Mouse (Mus musculus): ENCODE measurements around the gene Gtf2h1.
A peak's percentile ranks its signal among the peaks of the same experiment; 100 is the strongest.
"Not testable (repeated sequence)": the region's sequence is repeated elsewhere in the genome, so short reads cannot be mapped to it uniquely, and the experiment has no call there.

Gtf2h1 gene

DNA sequence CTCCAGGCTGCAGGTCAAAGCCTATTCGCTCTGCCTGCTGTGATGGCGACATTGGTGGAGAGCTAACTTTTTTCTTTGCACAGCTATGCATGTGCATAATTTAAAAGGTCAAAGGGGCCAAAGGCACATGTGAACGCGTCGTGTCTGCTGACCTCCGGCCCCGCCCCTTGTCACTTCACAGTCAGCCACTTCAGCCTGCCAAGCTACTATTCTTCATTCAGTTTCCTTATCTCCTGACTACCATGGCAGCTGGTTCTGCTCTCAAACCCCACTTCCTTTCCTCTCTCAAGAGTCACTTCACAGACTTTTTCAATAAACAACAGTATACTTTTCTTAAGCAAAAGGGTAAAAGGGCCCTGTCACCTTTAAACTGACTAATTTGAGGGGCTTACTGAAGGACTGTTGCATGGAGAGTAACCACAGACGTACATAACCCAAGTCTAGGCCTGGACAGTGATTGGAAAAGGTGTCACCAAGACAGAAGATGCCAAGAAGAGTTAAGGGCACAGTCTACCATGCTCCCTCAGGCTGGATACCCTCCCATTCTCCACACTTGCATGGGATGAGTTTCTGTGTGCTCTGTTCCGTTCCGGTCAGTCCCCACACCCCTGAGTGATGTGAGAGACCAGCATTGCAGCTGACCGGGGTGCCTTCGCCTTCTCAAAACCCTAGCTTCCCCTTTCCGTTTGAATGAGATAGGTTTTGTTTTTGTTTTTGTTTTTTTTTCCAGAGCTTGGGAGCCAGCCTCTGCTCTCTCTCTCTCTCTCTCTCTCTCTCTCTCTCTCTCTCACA lies 35.1 kb downstream of the Gtf2h1 start:
- no peak for DNase-seq (ENCODE audit: low read depth)

DNA sequence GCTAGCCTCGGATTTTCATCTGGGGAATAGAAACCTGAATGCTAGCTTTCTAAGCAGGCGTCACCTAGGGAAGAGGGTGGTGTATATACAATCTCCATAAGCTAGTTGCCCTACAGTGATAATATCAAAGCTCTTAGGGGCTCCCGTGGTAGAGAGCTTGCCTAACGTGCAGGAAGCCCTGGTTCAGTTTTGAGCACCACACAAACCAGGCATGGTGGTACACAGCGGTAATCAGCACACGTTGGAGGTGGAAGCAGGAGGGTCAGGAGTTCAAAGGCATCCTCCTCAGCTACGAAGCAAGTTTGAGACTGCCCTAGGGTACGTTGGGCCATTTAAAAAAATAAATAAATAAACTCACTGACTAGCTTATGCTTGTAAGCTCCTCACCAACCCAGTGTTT lies 35.8 kb downstream of the Gtf2h1 start:
- DNase-seq (ENCODE audit: low read depth): no peak

DNA sequence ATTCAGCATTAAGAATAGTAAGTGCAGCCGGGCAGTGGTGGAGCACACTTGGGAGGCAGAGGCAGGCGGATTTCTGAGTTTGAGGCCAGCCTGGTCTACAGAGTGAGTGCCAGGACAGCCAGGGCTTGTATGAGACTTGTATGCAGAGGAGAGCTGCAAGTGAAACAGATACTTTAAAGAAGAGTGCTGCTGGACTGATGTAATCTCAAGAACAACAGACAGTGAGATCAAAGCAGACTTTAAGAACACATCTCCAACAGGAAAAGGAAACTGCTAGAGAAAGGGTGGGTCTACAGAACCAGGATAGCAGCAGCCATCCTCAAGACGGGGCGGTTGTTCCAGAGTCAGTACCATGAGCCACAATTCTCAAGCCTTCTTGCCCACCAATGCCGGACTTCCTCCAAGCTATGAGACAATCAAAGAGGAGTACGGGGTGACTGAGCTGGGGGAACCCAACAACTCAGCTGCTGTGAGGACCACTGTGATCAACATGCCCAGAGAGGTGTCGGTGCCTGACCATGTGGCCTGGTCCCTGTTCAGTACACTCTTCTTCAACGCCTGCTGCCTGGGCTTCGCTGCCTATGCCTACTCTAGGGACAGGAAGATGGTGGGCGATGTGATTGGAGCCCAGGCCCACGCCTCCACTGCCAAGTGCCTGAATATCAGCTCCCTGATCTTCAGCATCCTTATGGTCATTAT lies 36.4 kb downstream of the Gtf2h1 start:
- DNase-seq (ENCODE audit: low read depth): not testable (repeated sequence)

DNA sequence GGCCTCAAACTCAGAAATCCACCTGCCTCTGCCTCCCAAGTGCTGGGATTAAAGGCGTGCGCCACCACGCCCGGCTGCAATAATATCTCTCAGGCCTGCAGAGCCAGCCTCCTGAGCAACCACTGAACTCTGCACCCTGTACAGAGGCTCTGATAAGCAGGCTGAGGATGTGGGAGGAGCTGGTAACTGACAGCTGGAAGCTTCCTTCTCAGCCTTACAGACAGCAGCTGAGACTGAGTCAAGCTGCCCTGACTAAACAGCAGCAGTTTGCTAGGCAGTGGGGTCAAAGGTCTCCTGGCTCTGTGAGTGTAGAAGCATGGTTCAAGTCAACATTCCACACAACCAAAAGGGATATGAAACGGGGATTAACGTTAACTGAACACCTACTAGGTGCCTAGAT lies 37.4 kb downstream of the Gtf2h1 start:
- peak; percentile 59 for DNase-seq (ENCODE audit: low read depth)

DNA sequence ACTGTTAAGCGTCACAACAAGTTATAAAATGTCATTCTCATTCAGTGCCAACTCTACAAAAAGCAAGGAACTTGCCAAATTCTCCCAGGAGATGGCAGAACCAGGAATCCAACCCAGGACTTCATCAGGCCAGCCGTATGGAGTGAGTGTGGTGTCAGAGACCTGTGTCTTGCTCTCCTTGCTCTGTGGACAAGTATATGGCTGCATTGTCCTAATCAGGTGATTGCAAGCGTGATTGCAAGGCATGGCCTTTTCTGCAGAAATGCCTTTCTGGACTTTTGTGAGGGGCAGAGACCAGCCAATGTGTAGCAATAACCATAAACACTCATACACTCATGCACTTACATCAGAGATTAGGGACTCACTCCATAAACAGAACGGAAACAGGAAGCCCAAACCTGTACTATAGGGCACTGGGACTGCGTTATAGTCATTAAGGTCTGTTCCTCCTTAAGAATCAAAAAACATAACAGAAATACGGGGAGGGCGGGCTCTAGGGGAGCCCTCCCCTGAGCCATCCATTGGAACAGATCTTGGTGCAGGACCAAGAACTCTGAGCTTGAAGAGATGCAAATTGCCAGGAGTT lies 37.9 kb downstream of the Gtf2h1 start:
- DNase-seq (ENCODE audit: low read depth): no peak

DNA sequence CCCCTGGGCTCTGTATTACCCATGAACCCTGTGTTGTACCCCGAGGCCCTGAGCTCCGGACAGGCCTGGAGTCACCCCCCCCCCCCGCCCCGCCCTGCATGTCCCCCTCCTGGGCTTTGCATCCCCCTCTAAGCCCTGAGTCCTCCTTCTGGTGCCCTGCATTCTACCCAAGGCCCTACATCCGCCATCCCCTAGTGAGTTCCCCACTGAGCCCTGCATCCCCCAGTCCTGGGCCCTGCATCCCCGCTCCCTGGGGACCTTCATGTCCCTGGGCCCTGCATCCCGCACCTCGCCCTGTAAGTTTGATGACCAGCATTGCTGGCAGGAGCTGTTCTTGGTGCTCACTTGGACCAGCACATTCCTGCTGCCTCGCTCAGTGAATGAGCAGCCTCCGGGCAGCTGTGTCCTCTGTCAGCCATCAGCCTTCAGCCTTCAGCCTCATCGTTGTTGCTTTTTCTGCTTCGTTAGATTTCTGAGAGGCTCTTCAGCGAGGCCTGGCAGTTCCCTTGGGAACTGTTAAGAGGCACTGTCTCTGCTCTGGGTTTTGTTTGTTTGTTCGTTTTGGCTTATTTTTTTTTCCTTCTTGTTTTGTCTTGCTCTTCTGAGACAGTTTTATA lies 39.2 kb downstream of the Gtf2h1 start:
- DNase-seq (ENCODE audit: low read depth): no peak

DNA sequence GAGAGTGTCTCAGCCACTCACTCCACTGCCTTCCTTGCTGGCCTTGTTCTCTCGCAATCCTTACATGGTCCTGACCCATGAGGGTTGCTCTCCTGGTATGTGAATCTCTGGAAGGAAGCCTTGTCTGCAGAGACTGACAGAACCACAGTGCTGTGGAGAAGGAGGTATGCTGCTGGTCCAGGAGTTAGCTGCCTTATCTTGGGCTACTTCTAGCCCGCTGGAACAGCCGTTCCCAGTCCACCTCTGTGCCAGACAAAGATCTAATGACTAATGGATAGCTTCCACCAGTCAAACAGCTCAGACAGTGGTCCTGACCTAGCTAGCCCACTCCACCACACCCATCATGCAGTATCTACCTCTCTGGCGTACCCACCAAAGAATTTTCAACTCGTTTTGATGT lies 40.5 kb downstream of the Gtf2h1 start:
- DNase-seq (ENCODE audit: low read depth): no peak

DNA sequence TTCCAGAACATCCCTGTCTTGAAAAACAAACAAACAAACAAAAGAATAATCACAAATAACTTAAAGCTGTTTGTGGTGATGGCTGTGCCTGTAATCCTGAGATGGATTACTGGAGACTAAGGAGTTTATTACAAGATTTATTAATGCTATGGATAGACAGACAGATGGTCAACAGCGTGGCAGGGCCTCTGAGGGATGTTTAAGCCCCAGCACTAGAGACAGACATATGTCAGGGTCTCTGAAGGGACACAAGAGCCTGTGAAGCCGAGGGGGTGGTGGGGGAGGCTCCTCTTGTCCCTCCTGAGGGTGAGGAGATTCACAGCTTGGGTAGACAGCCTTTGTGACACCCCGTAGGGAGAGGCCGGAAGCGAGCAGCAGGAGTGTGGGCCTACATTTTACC lies 41.2 kb downstream of the Gtf2h1 start:
- no peak for DNase-seq (ENCODE audit: low read depth)

DNA sequence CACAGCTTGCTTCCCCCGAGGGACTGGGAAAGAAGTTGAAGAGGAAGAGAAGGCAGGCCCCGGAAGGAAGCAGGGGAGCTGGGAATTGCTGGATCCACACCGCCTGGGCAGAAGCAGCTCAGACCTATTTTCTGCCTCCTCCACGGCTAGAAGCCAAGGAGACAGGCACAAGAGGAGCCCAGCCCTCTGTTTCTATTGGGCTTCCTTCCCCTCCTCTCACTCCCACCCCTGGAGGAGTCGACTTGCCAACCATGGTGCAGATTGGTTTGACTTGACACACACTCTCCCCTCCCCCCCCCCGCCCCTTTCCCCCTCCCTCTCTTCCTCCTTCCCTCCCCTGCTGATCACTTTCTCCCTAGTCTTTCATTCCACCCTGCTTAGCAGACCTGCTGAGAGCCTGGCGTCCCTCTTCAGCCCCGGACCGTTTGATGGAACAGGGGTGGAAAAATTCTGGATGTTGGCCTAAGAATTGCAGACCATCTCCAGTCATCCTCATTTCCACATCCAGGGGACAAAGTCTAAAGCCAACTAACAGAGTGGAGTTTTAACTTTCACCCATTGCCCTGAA lies 42.3 kb downstream of the Gtf2h1 start:
- no peak for DNase-seq (ENCODE audit: low read depth)

DNA sequence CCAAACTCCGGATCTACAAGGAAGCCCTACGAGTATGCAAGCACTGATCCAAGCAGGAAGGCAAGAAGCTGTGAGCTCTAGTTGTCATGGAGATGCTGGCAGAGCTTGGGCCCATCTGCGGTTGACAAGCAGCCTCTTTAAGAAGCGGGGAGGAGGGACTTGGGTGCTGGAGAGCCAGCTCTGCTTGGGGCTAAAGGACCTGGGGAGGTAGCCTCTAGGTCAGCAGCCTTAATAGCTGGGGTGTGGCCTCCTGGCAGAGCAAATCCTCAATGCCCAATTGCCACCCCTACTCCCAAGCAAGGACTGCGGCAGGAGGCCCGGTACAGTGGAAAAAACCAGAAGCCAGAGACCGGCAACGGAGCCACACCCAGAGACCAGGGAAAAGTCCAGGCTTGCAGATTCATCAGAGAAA lies 43.0 kb downstream of the Gtf2h1 start:
- no peak for DNase-seq (ENCODE audit: low read depth)

DNA sequence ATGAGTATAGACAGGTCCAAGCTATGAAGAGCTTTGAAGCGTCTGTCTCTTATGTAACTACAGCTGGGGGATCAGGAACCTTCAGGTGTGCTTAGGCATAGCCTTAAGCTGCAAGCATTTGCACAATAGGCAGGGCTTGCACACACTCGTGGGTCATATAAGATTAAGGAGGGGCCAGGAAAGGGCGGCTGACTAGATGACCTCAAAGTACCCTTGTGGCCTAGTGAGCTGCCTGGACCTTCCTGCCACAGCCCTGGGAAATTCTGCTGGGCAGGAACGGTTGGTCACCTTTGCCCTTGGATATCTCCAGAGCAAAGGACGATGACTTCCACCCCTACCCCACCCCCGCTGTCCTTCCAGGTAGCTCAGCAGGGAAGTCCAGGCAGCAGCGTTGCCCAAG lies 43.5 kb downstream of the Gtf2h1 start:
- no peak for DNase-seq (ENCODE audit: low read depth)

DNA sequence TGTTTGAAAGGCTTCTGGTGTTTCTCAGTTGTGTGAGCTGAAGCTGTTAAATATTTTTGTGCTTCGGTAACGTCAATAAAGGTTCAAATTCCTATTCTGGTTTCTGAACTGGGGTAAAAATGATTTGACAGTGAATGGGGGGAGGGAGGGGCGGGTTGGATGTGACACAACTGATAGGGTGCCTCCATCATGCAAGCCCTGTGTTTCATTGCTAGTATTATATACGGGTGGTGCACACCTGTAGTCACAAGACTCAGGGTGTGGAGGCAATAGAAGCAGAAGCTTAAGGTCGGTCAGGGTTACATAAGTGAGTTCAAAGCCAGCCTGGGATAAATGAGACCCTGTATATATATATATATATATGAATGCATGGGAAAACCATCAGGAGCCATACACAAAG lies 44.0 kb downstream of the Gtf2h1 start:
- no peak for DNase-seq (ENCODE audit: low read depth)

DNA sequence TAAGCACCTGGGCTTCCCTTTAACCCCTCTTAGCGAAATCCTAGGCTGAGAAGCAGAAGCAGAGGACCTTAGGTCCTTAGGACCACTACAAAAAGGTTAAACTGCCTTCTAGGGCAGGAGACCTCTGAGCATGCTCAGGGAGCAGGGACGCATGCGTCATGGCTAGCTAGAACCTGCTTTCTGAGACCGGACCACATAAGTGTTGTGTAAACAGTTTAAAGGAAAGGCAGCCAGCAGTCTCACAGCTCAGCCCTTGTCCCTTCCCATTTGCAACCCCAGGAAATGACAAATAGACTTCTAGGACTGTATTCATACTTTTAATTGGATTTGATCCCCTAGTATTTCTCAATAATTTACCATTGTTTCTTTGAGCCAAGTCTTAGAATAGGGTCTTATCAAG lies 44.4 kb downstream of the Gtf2h1 start:
- DNase-seq (ENCODE audit: low read depth): no peak

DNA sequence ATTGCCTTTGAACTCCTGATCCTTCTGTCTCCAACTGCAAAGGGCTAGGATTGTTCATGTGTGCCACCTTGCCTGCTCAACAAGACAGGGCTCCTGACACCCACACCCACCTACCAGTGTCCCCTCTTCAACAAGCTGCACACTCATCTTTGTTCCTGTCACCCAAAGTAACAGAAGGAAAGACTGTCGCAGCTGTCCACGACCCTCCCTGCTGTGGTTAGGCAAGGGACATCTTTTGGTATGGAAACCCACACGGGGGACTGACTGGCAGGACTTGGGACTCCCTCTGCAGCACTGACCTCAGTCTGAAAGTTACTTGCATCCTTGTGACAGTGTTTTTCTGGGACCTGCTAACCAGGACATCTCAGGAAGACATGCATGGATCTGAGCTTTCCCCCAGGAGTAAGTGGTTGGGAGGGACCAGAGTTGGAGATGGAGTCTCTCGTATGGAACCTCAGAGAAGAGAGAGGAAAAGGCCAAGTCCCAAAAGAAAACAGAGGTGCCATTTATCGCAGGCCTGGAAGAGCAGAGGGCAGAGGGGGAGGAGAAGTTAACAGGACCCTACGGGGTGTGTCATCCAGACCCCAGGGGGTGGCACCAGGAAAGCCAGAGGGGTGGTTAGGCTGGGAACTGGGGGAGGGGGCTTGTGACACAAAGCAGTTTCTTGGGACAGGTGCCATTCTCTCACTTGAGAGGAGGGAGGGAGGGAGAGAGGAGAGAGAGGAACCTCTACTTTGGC lies 45.1 kb downstream of the Gtf2h1 start, which contains the start of gene Ldha:
Ldha (plus strand) TSS at position 689 of the 739 bp plus-strand sequence.
- DNase-seq (ENCODE audit: low read depth): no peak

DNA sequence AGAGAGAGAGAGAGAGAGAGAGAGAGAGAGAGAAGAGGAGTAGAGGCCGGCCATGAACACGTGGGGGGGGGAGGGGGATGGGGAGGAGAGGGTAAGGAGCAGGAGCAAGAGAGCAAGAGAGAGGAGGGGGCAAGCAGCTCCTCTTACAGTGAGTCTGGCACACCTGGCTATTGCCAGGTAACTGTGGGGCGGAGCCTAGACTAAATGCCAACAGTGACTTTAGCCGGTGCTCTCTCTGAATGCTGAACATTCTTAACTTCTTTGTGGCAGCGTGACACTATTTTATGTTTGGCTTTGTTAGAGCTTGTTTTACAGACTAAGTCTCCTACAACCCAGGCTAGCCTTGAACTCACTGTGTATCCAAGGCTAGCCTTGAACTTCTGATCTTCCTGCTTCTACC lies 46.4 kb downstream of the Gtf2h1 start:
- DNase-seq (ENCODE audit: low read depth): no peak

DNA sequence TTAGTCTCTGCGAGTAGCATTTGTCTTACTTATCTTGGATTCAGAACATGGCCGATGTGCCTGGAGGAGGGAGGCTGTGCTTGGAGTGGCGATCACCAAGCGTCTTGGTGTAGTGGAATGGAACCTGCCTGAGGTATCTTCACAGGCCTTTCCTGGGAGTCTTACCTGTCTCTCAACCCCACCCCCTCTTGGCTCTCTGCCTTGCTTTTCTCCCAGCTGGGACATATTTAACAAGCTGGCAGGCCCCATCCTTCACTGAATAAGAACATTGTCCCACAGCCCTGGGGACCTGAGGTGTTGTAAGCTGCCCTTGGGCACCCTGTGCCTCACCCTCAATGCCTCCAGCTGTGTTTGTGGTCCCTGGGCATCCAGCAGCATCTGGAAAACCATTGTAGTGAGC lies 47.7 kb downstream of the Gtf2h1 start:
- DNase-seq (ENCODE audit: low read depth): no peak

DNA sequence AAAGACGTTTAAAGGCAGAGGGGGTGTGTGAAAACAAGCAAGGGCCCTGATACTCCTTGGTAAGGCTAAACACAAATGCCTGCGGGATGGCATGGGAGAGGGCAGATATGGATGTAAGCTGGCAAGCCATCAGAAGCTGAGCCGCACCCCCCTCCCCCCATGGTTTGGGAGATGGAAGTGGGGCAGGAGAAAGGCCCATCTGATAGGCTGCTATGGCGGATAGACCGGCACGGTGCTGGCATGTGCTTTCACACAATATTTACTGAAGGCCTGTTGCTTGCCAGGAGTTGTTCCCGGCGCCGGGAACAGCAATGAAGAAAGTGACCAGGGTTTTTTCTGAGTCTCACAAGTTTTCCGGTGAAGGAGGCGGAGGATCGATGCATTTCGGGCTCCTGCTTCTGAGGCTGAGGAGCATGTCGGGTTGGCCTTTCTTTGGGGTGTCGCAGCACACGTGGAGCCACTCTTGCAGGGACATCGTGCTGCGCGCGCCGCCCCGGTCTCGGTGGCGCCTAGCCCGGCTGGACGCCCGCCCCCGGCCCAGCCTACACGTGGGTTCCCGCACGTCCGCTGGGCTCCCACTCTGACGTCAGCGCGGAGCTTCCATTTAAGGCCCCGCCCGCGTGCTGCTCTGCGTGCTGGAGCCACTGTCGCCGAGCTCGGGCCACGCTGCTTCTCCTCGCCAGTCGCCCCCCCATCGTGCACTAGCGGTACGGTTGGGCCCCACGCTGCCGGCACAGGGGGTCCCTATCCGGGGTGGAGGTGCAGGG lies 49.5 kb downstream of the Gtf2h1 start:
- peak; percentile 70 for DNase-seq (ENCODE audit: low read depth)

DNA sequence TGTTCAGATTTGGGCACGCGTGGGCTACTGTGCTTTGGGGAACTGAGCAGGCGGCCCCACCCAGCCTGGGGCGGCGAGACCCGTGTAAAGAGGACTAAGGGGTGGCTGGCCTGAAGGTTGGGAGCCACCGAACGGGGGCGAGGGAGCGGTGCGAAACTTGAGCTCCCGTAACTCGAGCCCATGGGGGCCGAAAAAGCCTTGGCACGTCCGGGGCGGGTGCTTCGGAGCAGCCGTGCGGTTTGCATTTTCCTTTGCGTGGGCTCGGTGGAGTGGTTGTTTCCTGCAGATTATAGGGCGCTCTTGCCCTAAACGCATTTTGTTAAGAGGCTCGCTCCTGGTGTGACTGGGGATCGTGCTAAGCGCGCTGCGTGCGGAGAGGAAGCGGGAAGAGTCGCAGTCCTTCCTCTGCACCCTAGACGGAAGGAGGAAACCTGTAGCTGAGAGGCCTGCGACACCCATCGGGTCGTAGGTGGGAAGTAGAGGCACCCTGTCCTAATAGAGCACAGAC lies 50.1 kb downstream of the Gtf2h1 start:
- no peak for DNase-seq (ENCODE audit: low read depth)

DNA sequence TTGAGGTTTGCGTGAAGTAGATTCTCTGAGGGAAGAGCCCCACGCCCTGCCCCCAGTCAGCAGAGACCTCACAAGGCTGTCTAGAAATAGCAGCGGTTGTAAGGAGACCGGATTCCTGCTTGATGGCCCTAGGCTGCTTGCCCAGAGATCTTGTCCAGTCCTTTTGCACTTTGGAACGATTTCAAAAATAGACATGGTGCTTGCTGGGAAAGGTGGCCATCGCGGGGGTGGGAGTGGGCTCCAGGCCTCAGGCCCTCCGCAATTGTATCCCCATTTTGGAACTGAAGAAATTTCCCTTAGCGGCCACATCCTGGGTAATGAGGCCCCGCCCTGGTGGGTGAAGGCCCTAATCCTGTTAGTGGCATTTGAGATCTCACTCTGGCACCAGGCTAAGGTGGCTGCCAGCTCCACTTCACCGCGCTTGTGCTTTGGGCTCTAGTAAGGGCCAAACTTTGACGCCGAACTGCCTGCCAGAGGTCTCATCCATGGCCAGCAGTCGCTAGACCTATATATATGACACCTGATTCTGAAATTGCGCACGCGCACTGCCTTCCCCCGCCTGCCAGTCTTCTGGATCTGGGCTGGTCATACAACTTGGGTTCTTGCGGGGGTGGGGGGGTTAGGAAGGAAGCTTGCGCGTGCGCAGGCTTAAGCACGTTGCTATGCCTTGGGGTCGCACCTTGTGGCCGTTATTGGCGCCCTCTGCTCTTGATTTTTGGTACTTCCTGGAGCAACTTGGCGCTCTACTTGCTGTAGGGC lies 50.8 kb downstream of the Gtf2h1 start:
- peak; percentile 62 for DNase-seq (ENCODE audit: low read depth)

DNA sequence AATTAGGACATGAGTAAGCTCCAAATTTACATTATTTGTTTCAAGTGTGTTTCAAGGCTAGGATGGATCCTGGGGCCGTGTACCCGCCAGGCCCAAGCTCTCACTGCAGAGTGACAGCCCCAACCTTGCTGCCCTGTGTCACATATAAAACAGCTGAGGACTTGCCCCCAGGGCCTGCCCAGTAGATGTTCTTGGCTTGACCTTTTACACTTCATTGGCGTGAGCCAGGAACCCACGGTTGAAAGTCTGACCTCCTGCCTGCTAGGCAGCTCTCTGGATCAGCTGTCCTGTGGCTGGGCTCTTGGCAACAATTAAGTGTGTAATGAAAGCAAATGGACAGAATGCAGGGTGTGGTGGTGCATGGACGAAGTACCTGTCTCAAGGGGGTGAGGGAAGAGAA lies 53.4 kb downstream of the Gtf2h1 start:
- no peak for DNase-seq (ENCODE audit: low read depth)

All from c-Kit-positive CD71-positive TER-119-negative erythroid progenitor cells, embryonic 14.5 days (primary cell).